Mouse (Mus musculus) intestine, embryonic 15.5 days (tissue): ENCODE measurements around the gene A930009A15Rik. TPM values are rescaled to one million over a fixed set of nuclear protein-coding genes. Genes with fewer than 3 reads are reported as not detected.

Experiments used
- ATAC-seq: fragments of 200-750 bp; cut with Nextera tagmentation; 2 replicates; pipeline ENCODE4 v1.8.0; 2017; ENCODE audit warnings: moderate TSS enrichment, moderate library complexity
- H3K27ac ChIP-seq: fragments of 300-500 bp; sonication (generic); 2 replicates; pipeline ENCODE4 v1.5.1; 2015; ENCODE audit warnings: mild to moderate bottlenecking, inconsistent platforms
- H3K27me3 ChIP-seq: fragments of 300-500 bp; sonication (generic); replicated peaks from 2 replicates; pipeline ENCODE4 v1.6.1; 2015; ENCODE audit warnings: inconsistent platforms
- H3K36me3 ChIP-seq: fragments of 300-500 bp; sonication (generic); 2 replicates; pipeline ENCODE4 v1.6.1; 2015; ENCODE audit warnings: inconsistent platforms
- H3K4me1 ChIP-seq: fragments of 300-500 bp; sonication (generic); replicated peaks from 2 replicates; pipeline ENCODE4 v1.6.1; 2015; ENCODE audit warnings: inconsistent platforms
- H3K4me2 ChIP-seq: fragments of 300-500 bp; sonication (generic); replicated peaks from 2 replicates; pipeline ENCODE4 v1.6.1; 2015; ENCODE audit warnings: mild to moderate bottlenecking, inconsistent platforms
- H3K4me3 ChIP-seq: fragments of 300-500 bp; sonication (generic); replicated peaks from 2 replicates; pipeline ENCODE4 v1.5.1; 2015; ENCODE audit warnings: inconsistent platforms
- H3K9ac ChIP-seq: fragments of 300-500 bp; sonication (generic); 2 replicates; pipeline ENCODE4 v1.6.1; 2015; ENCODE audit warnings: inconsistent platforms
- H3K9me3 ChIP-seq: fragments of 300-500 bp; sonication (generic); 2 replicates; pipeline ENCODE4 v1.6.1; 2016; ENCODE audit warnings: inconsistent platforms
- WGBS: fragments of 180-500 bp; shearing (Covaris S2); methylation state at CpG from one replicate; pipeline ENCODE4 v1.1.7; 2015; 5-methylcytosine and 5-hydroxymethylcytosine counted together
- polyA plus RNA-seq: library from polyadenylated mRNA; unstranded; fragments of >200 nt; fragmentation: Nextera tagmentation; extraction: Ambion mirVana; gene quantifications from 2 replicates; pipeline ENCODE4 v1.2.1, GENCODE M21; 2015

Gene A930009A15Rik
- polyA plus RNA-seq, 1 experiment from 2014 or later: not detected

- 1% methylated on average over 21 of the region's 21 CpGs for WGBS
- peak overlapping the region; percentile 54 for H3K4me3 ChIP-seq
- peaks cover 12% of the 10 kb centered on the region for H3K4me1 ChIP-seq
- peak overlapping the region; percentile 97 for H3K4me2 ChIP-seq
- H3K27ac ChIP-seq: no peak overlapping the region
- H3K9ac ChIP-seq: no peak overlapping the region
- no peaks in the 10 kb centered on the region for H3K36me3 ChIP-seq
- H3K9me3 ChIP-seq: no peaks in the 10 kb centered on the region
- peaks cover 18% of the 10 kb centered on the region; the same call in 1 of the 2 replicates for H3K27me3 ChIP-seq
- no peak for ATAC-seq
These were observed 15.9 kb downstream of the A930009A15Rik start for GRCm38 (mm10) chr10:115585491-115586245.

GRCm38 (mm10) chr10:115586246-115587231, 16.8 kb downstream of the A930009A15Rik start:
- H3K27me3 ChIP-seq: peaks cover 18% of the 10 kb centered on the region; the same call in 1 of the 2 replicates
- under 1% methylated on average over 41 of the region's 41 CpGs for WGBS
- no peak overlapping the region for H3K27ac ChIP-seq

DNA sequence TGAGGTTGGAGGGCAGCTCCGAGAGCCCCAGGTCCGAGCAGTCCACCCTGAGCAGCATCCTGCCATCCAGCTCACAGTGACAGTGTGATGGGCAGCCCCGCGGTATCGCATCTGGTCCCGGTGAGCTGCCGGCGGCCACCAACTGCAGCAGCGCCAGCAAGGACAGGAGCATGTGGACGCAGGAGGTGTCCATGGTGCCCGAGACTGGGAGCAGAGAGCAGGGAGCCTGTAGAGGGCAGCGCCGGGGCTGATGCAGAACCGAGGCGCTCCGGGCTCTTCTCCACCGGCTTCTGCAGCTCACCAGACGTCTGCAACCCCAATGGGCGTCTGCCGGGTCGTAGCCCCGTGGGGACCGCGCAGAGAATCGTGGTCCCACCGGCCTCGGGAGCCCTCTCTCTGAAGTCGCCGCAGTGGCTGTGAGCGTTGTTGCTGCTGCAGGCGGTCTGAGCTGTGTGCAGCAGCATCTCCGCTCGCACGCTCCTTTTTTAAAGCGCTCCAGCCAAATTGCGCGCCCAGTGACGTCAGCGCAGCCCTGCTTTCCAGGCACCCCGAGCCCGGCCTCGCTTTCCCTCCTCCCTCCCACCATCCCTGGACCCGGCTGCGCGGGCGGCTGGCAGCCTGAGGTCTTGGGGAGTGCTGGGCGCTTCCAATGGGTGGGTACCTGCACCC, 17.6 kb downstream of the A930009A15Rik start, which contains the start of gene Lgr5:
Lgr5 (minus strand) TSS at position 480 of the 669 bp plus-strand sequence.
- peak within 1 kb of the TSS; percentile 54 for H3K4me3 ChIP-seq
- under 1% methylated on average over 47 of the region's 47 CpGs for WGBS
- H3K27me3 ChIP-seq: peaks cover 18% of the 10 kb centered on the region; the same call in 1 of the 2 replicates
- no peak within 1 kb of the TSS for H3K27ac ChIP-seq
- peaks cover 12% of the 10 kb centered on the region for H3K4me1 ChIP-seq
- no peaks in the 10 kb centered on the region for H3K9me3 ChIP-seq
- H3K9ac ChIP-seq: peak within 1 kb of the TSS; percentile 31
- peak within 1 kb of the TSS; percentile 97 for H3K4me2 ChIP-seq
- no peaks in the 10 kb centered on the region for H3K36me3 ChIP-seq
- peak; percentile 89 for ATAC-seq

More at GRCm38 (mm10) chr10:115586246-115587231, 16.8 kb downstream of the A930009A15Rik start:
- ATAC-seq: peak; percentile 87
- H3K4me2 ChIP-seq: peak overlapping the region; percentile 97
- peaks cover 12% of the 10 kb centered on the region for H3K4me1 ChIP-seq
- no peaks in the 10 kb centered on the region for H3K9me3 ChIP-seq
- H3K9ac ChIP-seq: peak overlapping the region; percentile 31; the same call in 1 of the 2 replicates
- H3K4me3 ChIP-seq: peak overlapping the region; percentile 54
- no peaks in the 10 kb centered on the region for H3K36me3 ChIP-seq

- peak overlapping the region; percentile 97 for H3K4me2 ChIP-seq
- no peaks in the 10 kb centered on the region for H3K9me3 ChIP-seq
- no peaks in the 10 kb centered on the region for H3K36me3 ChIP-seq
- ATAC-seq: no peak
- H3K4me3 ChIP-seq: peak overlapping the region; percentile 54
- peaks cover 18% of the 10 kb centered on the region; the same call in 1 of the 2 replicates for H3K27me3 ChIP-seq
- 2% methylated on average over 7 of the region's 7 CpGs for WGBS
- H3K9ac ChIP-seq: no peak overlapping the region
- H3K27ac ChIP-seq: no peak overlapping the region
- H3K4me1 ChIP-seq: peaks cover 12% of the 10 kb centered on the region
These were observed 18.2 kb downstream of the A930009A15Rik start for GRCm38 (mm10) chr10:115587979-115588378.

DNA sequence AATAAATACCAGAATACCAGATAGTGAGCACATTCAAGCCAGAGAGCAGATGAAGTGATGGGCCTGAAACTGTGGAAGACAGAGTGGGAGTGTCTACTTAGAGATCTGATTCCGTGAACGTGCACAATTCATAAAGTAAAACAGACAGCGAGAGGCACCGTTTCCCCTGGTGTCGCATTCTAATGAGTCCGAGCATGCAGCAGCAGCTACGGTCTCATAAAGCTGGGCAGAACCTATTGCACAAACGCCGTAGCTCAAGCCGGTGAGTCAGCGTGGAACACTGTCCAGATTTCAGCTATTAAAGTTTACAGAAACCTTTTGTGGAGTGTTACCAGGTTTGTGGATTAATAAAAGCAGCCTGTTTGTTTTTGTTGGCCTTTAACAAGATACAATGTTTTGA, 23.4 kb downstream of the A930009A15Rik start:
- Histone ChIP-seq H3K27ac (no peak overlapping the region), H3K36me3 (no peaks in the 10 kb centered on the region), H3K9me3 (no peaks in the 10 kb centered on the region), H3K4me1 (no peaks in the 10 kb centered on the region; the same call in 1 of the 2 replicates), H3K4me3 (no peak overlapping the region), H3K27me3 (no peaks in the 10 kb centered on the region), H3K9ac (no peak overlapping the region), H3K4me2 (0 out of 2 replicates have a peak overlapping the region, but pooled peaks have one; percentile 17)
- WGBS: 33% methylated on average over 11 of the region's 11 CpGs
- 0 out of 2 replicates have a peak, but pooled peaks have one; percentile 53 for ATAC-seq

DNA sequence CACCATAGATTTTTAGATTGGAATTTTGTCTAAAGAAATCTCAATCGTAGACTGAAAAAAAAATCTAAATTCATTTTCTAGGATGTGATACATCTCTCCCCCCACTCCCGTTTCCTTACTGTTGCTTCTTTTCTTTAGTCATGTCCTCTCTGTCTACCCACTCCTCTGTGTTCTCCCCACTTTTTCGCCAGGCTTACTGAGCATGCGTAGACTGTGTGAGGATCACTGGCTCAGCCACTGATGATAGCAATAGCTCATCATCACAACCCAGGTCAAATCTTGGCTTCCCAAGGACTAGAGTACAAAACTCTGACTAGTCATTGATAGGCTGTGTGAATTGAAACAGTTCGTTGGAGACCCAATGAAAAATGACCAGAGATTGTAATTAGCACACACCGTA, 23.9 kb downstream of the A930009A15Rik start:
- Histone ChIP-seq H3K9ac (no peak overlapping the region), H3K36me3 (no peaks in the 10 kb centered on the region), H3K4me2 (no peak overlapping the region), H3K27me3 (no peaks in the 10 kb centered on the region), H3K4me1 (no peaks in the 10 kb centered on the region), H3K9me3 (no peaks in the 10 kb centered on the region), H3K27ac (no peak overlapping the region), H3K4me3 (no peak overlapping the region)
- 85% methylated on average over 6 of the region's 6 CpGs for WGBS
- no peak for ATAC-seq

- Histone ChIP-seq H3K27me3 (no peaks in the 10 kb centered on the region), H3K9me3 (no peaks in the 10 kb centered on the region), H3K4me1 (no peaks in the 10 kb centered on the region), H3K27ac (no peak overlapping the region), H3K9ac (no peak overlapping the region), H3K4me2 (no peak overlapping the region), H3K36me3 (no peaks in the 10 kb centered on the region), H3K4me3 (no peak overlapping the region)
- WGBS: 96% methylated on average over 1 of the region's 1 CpGs
- ATAC-seq: no peak
These were observed 26.0 kb downstream of the A930009A15Rik start for GRCm38 (mm10) chr10:115595748-115596147.

GRCm38 (mm10) chr10:115617456-115618287, 47.9 kb downstream of the A930009A15Rik start:
- 18% methylated on average over 14 of the region's 15 CpGs for WGBS
- ATAC-seq: peak; percentile 77; the same call in 1 of the 2 replicates
- Histone ChIP-seq H3K4me1 (no peaks in the 10 kb centered on the region), H3K36me3 (no peaks in the 10 kb centered on the region), H3K9ac (no peak overlapping the region), H3K9me3 (no peaks in the 10 kb centered on the region), H3K27me3 (no peaks in the 10 kb centered on the region), H3K4me2 (peak overlapping the region; percentile 45), H3K27ac (no peak overlapping the region), H3K4me3 (no peak overlapping the region; the same call in 1 of the 2 replicates)

DNA sequence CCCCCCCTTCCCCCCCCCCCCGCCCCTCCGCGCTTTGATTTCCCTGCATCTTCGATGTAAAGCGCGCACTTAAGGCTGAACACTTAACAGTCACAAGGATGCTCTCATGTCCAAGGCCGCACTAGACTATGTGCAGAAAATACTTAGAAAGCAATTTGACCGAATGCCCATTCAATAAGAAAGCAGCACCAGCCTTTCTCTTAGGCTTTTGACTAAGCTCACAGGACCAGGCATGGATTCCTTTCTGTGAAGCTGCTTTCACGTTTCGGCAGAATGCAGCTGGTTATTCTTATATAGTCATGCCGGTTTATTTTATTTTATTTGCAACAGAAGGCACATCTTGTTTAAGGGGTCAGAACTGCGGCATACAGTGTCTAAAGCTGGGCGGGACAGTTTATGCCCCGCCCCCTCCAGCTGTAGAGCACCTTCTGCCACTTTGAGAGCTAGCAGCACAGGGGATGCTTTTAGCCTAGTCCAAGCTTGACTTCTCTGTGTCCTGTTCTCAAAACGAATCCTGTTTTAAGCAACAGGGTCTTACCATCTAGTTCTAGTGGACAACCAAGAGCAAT, 48.6 kb downstream of the A930009A15Rik start:
- H3K27ac ChIP-seq: no peak overlapping the region
- no peaks in the 10 kb centered on the region for H3K4me1 ChIP-seq
- H3K4me3 ChIP-seq: no peak overlapping the region; the same call in 1 of the 2 replicates
- 19% methylated on average over 15 of the region's 15 CpGs for WGBS
- peak overlapping the region; percentile 45 for H3K4me2 ChIP-seq
- no peaks in the 10 kb centered on the region for H3K27me3 ChIP-seq
- H3K9me3 ChIP-seq: no peaks in the 10 kb centered on the region
- ATAC-seq: peak; percentile 68
- H3K9ac ChIP-seq: no peak overlapping the region
- H3K36me3 ChIP-seq: no peaks in the 10 kb centered on the region

- Histone ChIP-seq H3K36me3 (no peaks in the 10 kb centered on the region), H3K4me3 (no peak overlapping the region), H3K27ac (no peak overlapping the region), H3K27me3 (no peaks in the 10 kb centered on the region), H3K9me3 (no peaks in the 10 kb centered on the region), H3K4me2 (no peak overlapping the region), H3K4me1 (no peaks in the 10 kb centered on the region), H3K9ac (no peak overlapping the region)
- 79% methylated on average over 7 of the region's 7 CpGs for WGBS
- ATAC-seq: no peak
These were observed 53.7 kb downstream of the A930009A15Rik start for GRCm38 (mm10) chr10:115623481-115623880.
